Mouse (Mus musculus) urinary bladder, adult 18-20 months (tissue): ENCODE measurements at regions not wholly inside any gene's neighbourhood (a gene's known extent, or its start where the extent isn't known, plus 50 kb on each side); places are given as distances from the start of the nearest gene placed in this dataset.

Experiments
- DNase-seq, 2 experiments: peaks; one replicate each; pipeline ENCODE4 v3.0.0; 2022; ENCODE audit warnings: low spot score in 2 of 2, mixed read lengths in 2 of 2

DNA sequence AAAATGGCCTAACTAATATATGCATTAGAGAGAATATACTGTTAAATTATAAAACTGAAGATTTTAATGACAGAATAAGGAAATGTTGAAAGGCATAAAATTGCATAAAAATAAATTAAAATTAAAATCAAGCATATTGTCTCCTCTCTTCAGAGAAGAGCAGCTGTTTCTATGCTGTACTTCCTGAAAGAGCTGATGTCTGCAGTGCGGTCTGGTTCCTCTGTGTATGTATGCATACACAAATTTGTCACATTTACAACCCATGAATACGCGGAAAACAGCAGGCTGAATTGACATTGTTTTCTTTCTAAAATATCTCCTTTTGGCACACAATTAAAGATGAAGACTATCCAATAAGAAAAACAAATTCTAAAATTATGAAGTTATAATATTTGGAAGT lies 278.5 kb downstream of the Olfr1505 start:
- no peak for DNase-seq

DNA sequence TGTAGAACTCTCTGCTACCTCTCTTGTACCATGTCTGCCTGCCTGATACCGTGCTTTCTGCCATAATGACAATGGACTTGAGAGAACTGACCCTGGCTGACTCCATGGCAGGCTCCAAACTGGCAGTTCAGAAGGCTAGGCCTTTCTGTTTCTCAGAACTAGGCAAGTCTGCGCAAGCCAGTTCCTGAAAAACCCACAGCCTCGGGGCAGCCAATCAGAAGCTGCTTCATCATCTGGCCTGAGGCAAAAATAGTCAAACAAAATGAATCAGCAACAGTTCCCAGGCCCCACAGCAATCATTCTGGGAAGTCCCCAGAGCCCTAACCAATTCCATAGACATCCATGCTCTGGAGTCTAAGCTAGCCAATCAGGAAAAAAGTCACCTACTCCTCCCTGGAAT lies 284.5 kb downstream of the Olfr1505 start:
- no peak for DNase-seq

DNA sequence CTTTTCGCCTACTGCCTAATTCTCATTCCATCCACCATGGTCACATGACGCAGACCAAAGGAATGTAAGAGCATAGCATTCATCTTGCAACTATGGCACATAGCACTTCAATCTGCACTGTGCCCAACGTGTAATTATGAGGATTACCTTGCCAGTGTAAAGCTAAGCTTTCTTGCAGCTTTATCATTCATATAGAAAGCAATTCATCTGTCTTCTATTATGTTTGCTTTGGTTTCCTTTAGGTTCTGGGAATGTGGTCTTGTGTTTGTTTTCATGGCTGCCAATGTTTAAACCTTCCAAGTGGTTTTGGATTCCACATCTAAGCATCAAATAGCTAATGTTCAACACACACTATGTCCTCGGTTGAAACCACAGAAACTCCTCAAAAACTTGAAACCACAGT lies 307.2 kb downstream of the Olfr1505 start:
- no peak for DNase-seq

DNA sequence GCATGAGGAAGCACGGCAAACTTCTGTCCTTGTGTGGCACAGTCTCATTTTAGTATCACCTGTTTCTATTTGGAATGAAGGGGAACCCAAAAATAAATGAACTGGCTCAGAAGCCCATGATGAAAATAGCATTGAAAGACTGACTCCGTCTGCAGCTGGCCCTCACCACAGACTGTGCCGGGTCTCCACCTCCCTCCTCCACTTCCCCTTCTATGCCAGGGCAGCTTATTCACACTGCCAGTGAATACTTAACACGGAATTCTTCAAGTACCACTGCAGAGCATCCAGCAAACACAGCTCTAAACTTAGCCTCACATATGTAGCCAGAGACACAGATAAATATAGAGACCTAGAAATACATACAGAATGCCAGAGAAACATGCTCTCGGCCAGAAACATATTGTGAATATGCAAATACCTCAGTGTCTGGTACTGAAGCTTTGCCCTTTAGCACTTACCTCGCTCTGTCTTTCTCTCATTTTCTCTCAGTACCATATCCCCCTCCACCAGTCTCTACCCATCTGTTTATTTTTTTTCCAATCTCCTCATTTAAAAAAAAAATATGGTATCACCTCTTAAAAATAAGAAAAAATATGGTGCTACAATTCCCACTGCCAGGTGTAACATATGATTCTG lies 311.8 kb downstream of the Olfr1505 start:
- no peak for DNase-seq

DNA sequence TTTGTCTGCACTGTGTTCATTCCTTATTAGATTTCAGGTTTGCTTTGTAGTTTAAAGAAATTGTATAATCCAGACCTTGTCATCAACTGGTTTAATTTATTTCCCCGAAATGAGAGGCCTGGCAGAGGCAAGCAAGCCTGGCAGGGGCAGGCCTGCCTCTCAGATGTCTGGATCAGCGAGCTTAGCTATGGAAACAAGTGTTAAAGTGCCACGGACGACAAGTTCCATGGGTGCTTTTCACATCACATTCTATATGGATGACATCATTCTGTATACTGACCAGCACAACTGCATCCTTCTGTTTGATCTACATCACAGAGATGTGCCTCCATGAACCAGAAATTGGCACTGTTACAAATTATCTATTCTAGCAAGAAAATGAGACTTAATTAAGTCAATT lies 312.5 kb downstream of the Olfr1505 start:
- no peak for DNase-seq

DNA sequence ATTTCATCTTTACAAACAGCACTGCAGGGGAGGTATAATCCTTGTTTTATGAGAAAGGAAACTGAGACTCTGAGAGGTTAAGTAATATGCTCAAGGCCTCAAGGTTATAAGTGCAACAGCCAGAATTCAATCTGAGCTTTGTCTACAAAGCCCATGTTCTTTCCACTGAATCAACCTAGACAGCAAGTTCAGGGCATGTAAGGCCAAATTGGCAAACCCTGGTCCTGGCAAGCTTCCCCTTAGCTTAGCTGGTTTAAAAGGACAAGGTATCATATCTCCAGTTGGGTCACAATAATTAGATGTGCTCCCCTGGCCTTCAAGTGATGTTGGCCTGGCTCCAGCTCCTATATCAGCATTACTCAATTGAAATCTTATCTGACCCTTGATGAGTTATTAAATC lies 313.2 kb downstream of the Olfr1505 start:
- DNase-seq = no peak

DNA sequence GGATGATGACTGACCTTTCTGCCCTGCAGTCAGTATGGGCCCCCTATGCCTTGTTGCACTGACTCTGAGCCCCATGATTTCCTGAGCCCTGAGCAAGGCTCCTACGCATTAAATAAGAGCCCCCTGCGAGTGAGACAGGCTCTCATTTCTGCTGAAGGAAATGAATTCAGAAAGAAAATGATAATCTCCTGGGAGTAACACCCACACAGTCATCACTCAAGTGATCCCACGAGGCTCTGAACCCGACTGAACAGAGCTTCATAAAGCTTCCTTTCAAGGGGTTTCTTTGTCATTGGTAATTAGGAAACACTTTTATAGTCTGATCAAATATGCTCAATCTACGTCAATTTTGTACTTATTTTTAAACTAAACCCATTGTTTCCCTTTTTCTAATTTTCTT lies 330.2 kb downstream of the Olfr1505 start:
- DNase-seq = no peak

DNA sequence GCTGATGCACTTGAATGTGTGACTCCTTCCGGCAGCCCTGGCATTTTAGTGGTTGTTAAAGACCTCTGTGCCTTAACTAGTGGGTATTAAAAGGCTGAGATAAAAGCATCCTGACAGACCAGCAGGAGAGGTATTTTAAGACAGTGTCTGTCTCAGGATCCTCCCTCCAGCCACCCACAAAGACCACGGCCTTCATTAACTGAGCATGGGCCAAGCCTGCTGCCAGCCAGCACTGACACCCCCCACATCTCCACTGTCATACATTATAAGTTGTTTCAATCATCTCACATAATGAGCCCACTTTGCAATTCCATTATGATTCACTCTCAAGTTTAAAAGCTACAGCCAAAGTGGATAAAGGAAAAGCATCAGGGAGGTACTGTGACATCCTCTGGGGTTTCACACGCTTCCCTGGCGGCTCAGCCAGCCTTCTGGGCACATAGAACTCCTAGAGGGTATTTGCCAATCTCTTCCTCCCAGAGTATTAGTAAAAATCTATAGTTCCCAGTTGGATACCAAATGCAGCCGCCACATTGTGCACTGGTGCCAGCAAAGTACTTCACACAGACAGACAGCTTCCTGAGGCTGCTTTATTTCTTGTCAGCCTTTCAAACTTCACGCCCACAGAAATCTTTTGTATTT lies 333.8 kb downstream of the Olfr1505 start:
- no peak for DNase-seq

DNA sequence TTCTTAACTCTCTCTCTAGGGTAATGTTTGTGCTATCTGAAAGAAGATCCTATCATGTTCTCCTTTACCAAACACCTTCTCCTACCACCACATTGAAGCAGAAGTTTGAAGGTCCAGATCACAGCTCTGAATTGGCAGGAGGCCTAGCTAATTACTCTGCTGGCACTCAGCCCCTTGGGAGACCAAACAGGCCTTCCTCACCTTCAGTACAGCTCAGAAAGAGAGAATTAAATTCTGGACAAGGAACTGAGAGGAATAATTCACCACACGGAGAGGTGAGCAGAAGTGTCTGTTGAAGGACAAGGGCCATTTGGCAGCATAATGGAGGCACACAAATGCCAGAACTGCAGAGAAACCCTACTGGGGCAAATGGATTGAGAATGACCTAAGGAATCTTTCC lies 334.6 kb downstream of the Olfr1505 start:
- no peak for DNase-seq

DNA sequence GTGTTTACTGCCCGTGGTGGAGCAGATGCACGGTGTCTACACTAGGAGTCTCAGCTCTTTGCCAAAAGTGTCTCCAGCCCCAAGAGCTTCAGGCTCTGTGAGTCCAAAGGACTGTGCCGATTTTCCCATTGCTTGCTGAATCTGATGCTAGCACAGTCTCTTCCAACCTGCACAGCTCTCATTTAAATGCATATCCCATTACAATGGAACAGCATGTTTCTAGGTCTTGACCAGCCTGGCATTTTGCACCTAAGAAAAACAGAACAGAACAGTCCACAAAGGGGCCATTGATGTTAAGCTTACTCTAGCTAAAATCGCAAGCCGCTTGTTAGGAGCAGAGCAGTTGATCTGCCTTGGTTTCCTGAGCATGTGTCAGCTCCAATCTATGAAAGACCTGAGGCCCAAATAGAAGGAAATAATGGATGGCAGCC lies 339.2 kb downstream of the Tle4 start:
- no peak for DNase-seq

DNA sequence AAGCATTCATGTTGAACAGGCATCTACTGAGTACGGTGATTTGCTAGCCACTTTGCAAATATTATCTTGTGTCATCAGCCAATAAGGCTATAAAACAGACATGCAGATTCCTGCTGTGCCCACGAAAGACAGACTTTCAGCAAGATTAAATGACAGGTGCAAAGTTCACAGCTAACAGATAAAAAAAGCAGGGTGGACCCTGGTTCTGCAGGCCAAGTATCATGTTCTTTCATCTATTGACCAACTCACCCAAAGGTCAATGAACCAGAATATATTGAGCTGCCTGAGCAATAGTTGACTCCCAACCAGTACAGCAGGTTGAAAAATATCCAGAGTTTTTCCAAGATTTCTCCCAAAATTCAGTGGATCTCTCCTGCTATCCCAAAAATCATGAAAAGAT lies 338.6 kb downstream of the Tle4 start:
- DNase-seq = no peak

DNA sequence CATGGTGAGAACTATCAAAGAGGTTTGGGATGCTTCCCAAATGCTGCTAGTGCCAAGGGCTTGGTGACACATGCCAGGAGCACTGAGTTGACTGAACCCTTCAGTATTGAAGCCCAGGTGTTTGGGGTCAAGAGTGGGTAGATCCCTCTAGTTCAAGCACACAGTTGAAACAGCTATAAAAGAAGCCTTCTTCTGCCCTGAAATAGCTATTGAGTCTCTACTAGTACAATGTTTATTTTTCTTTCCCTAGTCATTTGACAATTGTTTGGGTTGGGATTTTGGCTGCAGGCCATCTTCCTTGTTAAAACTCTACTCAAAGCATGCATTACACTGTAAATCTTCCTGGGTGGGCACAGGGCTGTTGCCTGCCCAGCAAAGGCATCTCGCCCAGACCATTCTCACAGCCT lies 308.5 kb downstream of the Tle4 start:
- DNase-seq = no peak

DNA sequence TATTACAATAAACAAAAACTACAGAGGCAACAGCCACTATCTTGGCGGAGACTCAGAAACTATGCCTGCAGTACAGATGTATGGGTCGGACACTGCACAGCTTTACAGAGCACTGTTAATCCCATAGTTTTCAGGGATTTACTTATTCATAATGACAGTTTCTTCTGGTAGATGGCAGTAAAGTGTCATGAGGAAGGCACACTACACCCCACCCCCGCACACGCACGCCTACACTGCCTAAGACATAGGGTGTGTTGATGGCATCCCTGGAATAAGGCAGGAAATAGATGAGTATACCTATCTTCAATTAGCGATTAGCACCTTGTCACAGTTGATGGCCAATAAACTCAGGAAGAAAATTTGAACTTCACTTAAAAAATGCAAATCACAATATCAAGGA lies 306.9 kb downstream of the Tle4 start:
- no peak for DNase-seq

DNA sequence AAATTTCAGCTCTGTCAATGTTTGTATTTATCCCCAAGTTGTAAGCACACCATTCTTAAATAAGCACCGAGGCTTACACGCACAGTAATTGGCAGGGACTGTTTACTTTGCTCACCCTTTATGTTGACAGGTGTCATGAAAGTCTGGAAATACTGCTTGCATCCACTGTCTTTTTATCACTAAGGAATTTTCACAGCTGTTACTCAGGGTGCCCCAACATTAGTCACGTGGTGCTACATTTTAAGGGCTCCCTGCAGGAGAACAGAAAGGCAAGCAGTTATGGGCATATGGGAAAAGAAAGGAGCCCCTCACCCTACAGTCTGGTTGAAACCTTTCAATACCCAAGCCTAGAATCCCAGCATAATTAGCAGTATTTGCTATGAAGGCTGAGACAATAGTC lies 304.7 kb downstream of the Tle4 start:
- DNase-seq = no peak

DNA sequence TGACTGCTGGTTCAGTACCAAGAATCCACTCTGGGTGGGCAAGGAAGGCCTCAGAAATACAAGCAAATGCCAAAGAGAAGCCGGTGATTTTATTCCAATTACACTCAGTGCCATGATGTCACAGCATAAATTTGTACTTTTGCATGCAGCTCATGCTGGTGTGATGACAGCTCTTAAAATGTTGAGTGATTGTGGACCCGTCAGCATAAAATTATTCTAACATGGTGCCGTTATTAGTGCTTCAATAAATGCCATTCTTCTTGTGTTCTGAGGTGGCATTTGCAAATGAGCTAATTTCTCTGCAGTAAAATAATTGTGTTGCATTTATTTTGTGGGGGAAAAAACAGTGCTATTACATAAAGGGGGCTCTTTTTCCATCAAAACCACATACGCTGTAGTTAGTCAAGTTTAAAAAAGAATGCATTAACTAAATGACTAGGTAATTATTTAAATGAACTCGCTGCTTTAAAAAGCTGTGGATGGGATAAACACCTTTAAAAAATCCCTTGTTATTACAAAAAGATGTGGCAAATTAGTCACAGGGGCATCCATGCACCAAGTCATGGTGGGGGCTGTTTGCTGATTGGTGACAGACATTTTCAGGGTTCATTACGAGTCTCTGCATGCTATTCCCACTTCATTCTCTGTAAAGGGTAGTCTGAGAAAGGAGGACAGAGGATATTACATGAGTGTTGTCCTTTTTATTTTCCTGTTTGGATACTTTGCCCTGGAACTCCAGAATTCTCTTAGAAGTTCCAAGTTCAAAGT lies 296.5 kb downstream of the Tle4 start:
- DNase-seq = no peak

DNA sequence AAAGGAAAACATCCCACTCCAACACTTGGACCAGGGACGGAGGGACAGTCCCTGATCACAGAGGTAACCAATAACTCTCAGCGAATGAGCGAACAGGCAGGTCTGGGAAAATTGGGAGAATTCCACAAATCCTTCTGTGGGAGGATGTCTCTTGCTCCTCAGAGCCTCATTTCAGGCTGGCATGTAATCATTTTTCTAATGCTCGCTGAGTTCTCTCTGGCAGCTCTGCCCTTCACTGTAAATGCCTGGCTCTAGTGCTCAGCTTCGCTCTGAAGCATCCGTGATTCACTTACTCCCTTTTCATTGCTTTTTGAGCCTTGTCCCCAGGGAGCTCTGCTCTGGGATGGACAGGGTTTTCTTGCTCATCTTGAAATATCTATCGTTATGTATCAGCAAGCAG lies 283.6 kb downstream of the Tle4 start:
- no peak for DNase-seq

DNA sequence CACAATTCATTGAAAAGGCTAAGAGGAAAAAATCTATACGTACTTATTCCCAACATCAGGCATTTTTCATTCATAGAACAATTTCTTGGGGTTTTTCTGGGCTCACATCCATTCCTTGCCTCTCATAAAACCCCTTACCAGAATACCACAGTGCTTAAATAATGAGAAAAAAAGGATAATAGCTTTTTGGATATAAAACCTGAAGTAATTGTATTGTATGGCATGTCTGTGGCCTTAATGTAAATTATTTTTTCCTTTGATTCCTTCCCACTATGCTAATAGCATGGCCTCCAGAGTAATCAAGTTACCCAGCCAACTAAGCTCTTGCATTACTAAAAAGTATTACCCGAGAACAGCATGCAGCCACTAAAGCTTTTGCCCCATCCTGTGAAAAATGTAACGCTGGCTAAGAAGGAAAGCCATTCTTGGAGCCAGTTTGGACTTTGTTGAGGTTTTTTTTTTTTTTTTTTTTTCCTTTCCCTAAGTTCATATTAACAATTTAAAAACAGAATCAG lies 278.1 kb downstream of the Tle4 start:
- no peak for DNase-seq

DNA sequence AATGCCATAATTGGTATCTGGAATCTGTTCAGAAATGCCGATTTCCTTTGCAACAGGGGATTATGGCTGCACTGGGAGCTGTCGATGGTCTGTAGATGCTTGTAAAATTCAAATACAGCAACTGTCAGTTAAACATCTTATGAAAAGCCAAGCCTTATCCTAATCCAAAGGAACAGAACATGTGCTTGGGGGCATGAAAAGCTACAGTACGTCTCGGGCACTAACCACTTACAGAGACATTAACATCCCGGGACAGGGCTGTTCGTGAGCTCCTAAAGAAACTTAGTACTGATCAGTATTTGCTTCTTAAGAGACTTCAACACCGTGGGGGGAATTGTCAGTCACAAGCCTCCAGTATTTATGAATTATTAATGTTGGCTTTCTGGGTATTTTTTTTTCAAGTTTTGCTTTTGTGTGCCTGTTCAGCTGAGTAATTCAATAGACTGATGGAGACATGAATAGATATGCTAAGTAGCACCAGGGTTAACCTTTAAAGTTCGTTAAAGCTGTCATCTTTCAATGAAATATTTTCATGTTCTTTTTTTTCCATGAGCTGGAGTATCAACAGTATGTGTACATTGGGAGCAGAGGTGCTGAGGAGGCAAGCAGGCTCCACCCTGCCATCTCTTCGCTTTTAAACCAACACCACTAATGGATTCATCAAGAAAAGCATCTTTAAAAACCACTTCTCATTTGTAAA lies 272.3 kb downstream of the Tle4 start:
- DNase-seq = no peak

DNA sequence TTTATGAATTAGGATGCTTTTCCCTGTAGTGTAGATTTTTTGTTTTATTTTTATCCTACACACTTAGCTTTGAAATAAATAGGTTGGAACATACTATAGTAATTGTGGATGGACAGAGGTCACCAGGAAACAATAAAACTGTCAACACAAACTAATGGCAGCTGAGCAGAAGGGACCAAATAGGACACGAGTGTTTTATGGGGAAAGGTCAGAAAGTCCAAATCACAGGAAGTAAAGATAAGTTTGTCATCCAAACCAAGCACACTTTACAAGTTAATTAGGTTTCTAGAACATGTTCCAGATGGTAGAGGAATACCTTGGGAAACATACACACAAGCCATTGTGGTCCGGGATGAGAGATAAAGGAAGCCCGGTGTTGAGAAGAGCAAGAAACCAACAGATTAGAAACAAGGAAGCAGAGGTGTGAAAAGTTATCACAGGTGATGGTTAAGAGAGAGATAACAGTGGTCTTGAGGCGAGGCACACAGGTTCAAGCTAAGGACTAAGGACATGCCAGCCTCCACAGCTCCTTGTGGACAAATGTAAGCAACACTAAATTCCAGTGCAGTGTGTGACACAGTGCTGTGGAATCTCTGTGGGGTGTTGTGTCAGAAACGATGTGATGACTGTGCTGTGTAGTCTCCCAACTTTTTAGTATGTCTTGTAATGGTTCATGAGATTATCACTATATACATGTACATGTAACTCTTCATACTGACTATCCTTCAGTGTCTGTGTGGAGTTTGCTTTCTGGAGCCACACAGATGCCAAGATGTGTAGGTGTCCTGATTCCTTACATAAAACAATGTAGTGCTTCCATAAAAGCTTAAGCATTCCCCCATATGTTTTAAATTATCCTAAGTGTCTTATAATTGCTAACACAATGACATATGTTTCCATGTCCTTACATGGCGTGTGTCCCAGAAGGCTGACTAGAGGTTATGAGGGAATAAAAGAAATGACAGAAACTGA lies 264.5 kb downstream of the Tle4 start:
- no peak for DNase-seq

DNA sequence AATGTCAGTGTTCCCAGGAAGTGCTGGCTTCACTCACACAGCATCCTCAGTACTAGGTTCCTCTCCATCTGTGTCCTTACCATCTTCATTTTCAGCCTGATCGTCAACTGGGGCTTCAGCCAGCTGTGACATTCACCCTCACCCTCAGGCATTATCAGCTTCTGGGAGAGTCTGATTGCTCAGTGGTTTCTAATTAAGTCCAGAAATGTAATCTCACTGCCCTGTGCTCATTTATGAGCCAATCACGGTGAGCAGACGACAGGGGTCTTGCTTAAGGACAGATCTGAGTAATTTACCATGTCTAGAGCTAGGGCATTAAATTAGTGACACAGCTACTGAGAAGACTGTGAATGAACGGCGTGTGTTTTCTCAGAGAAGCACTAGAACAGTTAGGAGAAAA lies 260.8 kb downstream of the Tle4 start:
- DNase-seq = no peak

DNA sequence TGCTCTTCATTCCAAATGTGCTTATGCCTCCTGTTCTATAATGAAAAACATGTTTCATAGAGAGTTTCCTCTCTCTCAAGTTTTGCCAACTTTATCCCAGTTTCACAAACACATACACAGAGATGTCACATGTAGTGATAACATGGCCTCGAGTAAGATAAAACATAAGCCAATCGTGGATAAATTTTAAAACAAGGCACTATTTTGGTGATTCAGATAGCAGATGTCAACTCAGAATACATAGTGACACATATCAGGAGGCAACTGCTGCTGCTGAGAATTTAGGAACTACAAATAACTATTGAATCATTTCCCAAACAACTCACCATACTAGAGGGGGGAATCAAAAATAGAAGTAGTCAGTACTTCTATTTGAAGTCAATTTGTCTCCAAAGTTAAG lies 257.1 kb downstream of the Tle4 start:
- DNase-seq = no peak
